Mouse (Mus musculus) liver, embryonic 18 days (tissue): Measurements from ENCODE around the gene Pck1. TPM values are rescaled to one million over a fixed set of nuclear protein-coding genes. Genes with fewer than 3 reads are reported as not detected.

ENCODE experiments used
- polyA plus RNA-seq: library from polyadenylated mRNA; depleted of rRNA; stranded (reverse); fragments of >200 nt; gene quantifications from 2 replicates; pipeline ENCODE4 v1.2.3, GENCODE M21; 2012; rRNA removed

Pck1 gene
- polyA plus RNA-seq, result 4.1 and 4.2 TPM in 2 replicates

GRCm38 (mm10) chr2:173152436-173153151 is at the start of gene Pck1:
Pck1 (plus strand) TSS chr2:173153048.

GRCm38 (mm10) chr2:173119023-173119944 is 33.6 kb upstream of the Pck1 start, which contains the start of gene Ctcfl:
Ctcfl (minus strand) TSS chr2:173119525.

Other genes with a start within 250 kb of the Pck1 start
- 0.31 and 0.49 TPM in 2 replicates for gene Bmp7, start 212.7 kb upstream of the Pck1 start, polyA plus RNA-seq
- gene Spo11, start 175.3 kb upstream of the Pck1 start, polyA plus RNA-seq, result 0.11 and 0.14 TPM in 2 replicates
- gene Rae1, start 152.9 kb upstream of the Pck1 start, polyA plus RNA-seq, result 31.5 and 35.7 TPM in 2 replicates
- gene Rbm38, start 132.6 kb upstream of the Pck1 start, polyA plus RNA-seq, result 128 and 149 TPM in 2 replicates
- gene Ctcfl, start 33.5 kb upstream of the Pck1 start, polyA plus RNA-seq, result 0.02 and 0.05 TPM in 2 replicates
- gene Zbp1, start 65.9 kb downstream of the Pck1 start, polyA plus RNA-seq, result 4.9 and 9.5 TPM in 2 replicates
- gene Pmepa1, start 123.5 kb downstream of the Pck1 start, polyA plus RNA-seq, result 0.60 and 0.61 TPM in 2 replicates